Mouse (Mus musculus): ENCODE measurements around the gene Zfp64.

The Zfp64 gene

DNA sequence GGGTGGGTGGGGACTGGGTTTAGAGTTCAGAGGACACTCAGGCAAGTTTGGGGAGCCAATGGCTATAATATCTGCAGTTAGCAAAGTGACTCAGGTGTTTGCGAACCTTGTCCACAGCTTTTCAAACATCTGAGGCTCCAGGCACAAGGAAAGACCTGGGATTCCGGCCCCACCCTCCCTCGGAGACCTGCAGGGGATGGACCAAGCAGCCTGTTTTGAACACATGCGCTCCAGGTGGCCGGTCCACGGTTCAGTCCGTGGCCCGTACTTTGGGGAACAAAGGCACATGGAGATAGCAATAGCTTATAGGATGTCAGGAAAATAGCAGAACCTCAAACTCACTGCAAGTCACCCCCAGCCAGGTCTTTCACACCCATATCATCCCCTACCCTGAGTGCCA, 1.0 kb downstream of the Zfp64 start:
- DNase-seq (ENCODE audit: extremely low spot score, low read depth, low spot score): no peak

DNA sequence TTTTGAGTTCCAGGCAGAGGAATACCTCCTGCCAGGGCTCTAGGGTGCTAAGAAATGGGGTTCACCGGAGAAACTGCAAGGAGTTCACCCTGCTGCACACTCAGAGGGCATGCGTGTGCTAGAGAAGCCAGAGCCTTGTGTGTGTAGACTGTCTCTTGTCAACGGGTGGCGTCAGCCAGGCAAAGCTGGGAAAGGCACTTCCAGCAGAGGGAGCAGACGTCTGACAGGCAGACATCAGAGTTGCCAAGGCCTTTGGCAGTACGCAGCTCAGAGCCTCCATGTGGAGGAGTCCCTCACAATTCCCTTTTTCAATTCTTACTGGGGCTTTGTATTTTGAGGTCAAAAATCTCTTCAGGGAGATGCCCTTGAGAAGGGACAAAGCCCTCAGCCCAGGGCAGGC, 6.9 kb downstream of the Zfp64 start:
- no peak for DNase-seq (ENCODE audit: extremely low spot score, low read depth, low spot score)

DNA sequence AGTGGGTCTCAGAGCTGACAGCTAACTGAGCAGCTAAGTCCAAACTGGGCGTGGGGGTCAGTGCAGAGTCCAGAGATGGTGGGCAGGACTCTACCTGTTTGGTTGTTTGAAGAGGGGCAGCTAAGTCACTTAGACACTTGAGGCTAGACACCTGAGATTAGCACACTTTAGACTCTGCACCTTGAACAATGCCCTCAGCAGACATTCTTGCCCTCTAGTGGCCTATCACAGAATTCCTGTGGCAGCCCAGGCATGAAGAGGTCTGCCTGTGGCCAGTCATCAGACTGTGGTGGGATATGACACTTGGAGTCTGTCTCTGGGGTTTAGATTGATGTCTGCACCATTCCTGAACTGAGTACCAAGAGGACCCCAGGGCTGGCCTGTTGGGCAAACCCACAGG, 7.7 kb downstream of the Zfp64 start:
- no peak for DNase-seq (ENCODE audit: extremely low spot score, low read depth, low spot score)

DNA sequence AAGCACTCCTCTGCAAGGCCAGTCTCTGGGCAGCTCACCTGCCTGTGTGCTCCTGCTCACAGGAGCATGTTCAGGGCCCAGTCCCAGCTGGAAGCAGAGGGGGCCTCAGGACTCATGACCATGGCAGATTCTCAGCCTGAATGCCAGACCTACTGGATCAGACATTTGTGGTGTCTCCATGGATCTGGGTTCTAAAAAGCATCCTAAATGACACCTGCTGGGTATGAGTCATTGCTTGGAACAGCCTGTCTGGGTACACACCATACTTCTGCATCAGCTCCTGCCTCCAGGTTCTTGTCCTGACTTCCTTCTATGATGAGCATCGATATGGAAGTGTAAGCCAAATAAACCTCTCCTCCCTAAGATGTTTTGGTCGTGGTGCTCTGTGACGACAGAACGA, 11.4 kb downstream of the Zfp64 start:
- no peak for DNase-seq (ENCODE audit: extremely low spot score, low read depth, low spot score)

DNA sequence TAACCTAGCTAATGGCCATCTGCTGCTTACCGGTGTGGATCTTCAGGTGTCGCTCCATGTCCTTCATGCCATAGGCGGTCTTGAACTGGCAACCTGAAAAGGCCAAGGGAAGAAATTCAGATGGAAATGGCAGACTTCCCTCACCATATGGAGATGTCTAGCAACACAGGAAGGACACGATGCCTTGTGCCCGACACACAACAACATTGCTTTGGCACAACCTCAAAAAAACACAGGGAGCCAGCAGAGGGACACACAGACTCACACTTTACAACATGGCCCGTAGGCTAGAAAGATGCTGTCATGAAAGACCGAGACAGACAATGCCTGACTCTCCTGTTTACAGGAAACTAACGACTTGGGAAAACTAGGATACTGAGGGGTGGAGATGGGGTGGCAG, 15.4 kb downstream of the Zfp64 start:
- DNase-seq (ENCODE audit: extremely low spot score, low read depth, low spot score): no peak

DNA sequence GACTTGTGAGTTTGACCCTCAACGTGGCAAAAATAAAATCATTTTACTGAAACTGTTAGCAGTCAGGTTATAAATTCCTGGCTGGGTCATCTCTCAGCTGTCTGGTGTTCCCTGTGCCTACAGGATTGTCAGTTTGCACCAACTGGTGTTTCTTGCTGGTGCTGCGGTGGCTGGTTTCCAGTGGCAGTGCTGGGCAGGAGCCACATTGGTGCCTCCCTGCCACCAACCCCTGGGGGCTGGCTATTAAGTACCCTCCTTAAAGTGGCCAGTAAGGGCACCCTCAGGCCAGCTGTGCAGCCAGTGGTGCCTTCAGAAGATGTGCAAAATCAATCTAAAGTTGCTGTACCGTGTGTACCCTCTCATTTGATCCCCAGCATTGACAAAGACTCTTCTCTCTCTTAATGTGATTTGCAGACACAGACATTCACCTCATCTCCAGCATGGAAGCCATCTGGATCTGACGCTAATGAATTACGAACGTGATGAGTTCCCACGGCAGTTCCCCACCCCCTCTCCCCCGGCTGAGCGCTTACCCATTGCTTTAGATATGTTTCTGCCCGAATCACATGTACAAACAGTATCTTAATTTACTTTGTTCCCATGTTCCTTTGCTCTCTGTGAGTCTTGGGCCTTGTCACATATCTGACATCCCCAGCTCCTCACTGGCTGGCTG, 16.0 kb downstream of the Zfp64 start:
- DNase-seq (ENCODE audit: extremely low spot score, low read depth, low spot score): no peak

DNA sequence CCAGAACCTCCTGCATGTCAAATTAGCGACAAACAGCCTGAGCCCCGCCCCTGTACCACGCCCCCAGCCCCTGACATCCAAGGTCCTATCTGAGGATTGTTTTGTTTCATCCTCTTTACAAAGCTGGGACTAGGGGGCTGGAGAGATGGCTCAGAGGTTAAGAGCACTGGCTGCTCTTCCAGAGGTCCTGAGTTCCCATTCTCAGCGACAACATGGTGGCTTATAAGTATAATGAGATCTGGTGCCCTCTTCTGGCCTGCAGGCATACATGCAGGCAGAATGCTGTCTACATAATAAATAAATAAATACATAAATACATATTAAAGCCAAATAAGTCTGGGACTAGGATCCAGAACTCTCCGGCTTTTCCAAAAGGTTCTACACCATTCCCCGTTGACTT, 18.5 kb downstream of the Zfp64 start:
- DNase-seq (ENCODE audit: extremely low spot score, low read depth, low spot score): no peak

DNA sequence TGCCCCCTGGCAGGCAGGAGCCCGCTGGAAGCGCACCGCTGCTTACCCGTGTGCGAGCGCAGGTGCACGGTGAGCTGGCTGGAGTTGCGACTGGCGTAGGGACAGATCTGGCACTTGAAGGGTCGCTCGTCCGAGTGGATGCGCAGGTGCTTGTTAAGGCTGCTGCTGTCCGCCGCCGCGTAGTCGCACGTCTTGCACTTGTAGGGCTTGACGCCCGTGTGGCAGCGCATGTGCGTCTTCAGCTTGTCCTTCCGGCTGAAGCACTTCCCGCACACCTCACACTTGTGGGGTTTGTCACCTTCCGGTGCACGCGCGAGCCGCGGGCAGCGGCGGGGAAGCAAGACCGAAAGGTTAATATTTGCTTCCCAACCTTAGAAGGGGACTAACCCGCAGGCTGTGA, 20.2 kb downstream of the Zfp64 start:
- no peak for DNase-seq (ENCODE audit: extremely low spot score, low read depth, low spot score)

DNA sequence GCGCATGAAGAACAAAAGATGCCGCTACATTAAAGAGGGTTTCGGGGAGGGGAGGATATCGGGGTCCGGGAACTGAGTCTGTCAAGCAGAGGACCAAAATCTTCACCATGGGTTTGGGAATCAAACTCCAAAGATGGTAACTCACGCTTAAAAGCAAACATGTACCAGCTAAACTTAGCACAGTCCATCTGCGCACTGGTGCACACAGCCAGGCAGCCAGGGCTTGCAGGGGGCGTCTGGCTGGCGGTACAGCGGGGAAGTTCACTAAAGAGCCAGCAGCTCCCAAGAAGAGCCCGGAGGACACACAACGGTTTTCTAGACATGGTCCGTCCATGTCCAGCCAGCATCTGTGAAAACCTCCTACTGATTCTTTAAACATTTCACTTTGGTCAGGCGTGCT, 23.7 kb downstream of the Zfp64 start:
- DNase-seq (ENCODE audit: extremely low spot score, low read depth, low spot score): no peak

DNA sequence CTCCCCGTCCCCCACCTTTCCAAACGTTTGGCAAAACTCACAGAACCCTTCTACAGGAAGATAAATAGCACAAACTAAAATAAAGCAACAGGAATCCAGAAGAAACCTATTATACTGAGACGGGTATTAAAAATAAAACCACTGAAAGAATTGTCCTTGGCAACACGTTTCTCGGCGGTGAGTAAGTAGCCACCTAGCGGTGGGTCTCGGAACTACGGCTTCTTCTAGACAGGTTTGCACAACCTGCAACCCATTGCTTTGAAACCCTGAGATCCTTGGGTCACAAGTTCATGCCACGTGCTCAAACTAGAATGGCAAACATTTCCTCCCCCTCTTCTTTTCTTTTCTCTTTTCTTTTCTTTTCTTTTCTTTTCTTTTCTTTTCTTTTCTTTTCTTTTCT, 25.7 kb downstream of the Zfp64 start:
- no peak for DNase-seq (ENCODE audit: extremely low spot score, low read depth, low spot score)

DNA sequence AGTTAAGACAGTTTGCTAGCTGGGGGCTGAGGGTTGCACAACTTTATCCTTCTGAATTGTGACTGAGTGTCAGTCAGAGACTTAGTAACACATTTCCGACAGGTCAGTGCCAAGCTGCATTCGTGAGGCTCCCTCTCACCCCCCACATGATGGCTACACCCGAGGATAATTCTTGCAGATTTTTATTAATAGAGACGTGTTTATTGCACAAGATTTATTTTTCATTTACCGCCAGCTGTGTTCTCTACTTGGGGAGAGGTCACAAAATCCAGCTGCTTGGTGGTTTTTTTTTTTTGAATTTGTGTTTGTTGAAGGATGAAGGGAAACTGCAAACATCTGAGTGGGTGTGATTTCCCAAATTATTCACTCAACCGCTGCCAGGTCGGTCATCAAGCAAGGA, 28.0 kb downstream of the Zfp64 start:
- DNase-seq (ENCODE audit: extremely low spot score, low read depth, low spot score): no peak

DNA sequence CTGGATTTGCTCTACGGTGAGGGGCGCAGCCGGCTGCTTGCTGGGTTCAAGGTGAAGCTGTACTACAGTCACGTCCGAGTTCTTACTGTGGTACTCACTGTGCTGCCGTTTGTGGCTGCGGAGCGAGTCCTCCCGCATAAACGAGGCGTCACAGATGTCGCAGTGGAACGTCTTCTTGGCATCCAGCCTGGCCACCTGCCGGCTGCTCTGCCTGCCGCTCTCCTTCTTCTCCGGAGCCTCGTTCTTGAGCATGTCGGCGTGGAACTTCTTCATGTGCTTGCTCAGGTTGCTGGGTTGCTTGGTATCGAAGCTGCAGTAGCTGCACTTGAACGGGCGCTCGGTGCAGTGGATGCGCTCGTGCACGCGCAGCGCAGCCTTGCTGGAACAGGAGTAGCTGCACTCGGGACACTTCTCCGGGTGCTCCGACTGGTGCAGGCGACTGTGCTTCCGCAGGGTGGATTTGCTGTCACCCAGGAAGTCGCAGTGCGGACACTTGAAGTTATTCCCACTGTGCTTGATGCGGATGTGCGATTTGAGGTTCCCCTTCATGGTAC, 29.1 kb downstream of the Zfp64 start:
- DNase-seq (ENCODE audit: extremely low spot score, low read depth, low spot score): no peak

DNA sequence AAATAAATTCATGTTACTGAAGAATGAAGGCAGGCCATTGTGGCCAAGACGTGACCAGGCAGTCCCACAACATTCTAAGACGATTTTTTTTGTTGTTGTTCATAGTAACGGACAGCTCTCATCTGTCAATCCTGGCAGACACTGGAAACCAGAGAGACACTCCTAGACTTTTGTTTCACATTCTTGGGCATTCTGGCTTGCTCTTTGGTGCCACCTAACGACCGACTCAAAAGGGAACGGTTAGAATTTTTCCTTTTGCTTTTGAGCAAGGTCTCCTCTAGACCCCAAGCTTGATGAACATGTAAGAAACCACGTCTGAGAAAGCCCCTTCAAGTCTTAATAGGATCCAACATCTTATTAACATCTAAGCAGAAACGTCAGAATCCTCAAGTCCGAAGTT, 31.7 kb downstream of the Zfp64 start:
- DNase-seq (ENCODE audit: extremely low spot score, low read depth, low spot score): no peak

DNA sequence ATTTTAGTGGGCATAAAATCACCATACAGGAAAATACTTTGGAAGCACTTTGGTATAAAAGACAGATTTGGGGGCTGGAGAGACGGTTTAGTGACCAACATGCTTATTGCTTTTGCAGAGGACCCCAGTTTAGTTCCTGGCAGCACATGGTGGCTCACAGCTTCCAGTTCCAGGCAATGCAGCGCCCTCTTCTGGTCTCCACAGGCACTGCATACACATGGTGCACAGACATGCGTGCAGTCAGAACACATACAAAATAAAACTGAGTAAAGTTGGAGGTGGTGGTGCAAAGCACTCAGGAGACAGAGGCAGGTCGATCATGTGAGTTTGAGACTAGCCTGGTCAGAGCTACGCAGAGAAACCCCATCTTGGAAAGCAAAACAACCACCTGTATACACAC, 32.9 kb downstream of the Zfp64 start:
- DNase-seq (ENCODE audit: extremely low spot score, low read depth, low spot score): no peak

DNA sequence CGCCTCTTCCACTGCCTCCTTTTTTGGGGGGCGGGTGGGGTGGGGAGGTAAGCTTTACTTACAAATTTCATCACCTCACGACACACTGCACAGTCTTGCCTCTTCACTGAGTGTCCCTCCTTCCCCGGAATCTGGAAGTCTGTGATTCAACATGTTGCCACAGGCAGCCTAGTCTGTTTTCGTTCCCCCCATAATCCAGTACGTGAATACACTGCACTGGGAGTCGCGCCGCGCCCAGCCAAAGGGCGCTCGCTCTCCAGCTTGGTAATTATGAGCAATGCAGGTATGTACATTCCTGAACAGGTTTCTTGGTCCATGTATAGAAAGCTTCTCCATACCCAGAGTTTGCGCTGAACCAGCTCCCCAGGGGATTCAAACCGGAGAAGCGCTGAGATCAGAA, 35.4 kb downstream of the Zfp64 start:
- no peak for DNase-seq (ENCODE audit: extremely low spot score, low read depth, low spot score)

DNA sequence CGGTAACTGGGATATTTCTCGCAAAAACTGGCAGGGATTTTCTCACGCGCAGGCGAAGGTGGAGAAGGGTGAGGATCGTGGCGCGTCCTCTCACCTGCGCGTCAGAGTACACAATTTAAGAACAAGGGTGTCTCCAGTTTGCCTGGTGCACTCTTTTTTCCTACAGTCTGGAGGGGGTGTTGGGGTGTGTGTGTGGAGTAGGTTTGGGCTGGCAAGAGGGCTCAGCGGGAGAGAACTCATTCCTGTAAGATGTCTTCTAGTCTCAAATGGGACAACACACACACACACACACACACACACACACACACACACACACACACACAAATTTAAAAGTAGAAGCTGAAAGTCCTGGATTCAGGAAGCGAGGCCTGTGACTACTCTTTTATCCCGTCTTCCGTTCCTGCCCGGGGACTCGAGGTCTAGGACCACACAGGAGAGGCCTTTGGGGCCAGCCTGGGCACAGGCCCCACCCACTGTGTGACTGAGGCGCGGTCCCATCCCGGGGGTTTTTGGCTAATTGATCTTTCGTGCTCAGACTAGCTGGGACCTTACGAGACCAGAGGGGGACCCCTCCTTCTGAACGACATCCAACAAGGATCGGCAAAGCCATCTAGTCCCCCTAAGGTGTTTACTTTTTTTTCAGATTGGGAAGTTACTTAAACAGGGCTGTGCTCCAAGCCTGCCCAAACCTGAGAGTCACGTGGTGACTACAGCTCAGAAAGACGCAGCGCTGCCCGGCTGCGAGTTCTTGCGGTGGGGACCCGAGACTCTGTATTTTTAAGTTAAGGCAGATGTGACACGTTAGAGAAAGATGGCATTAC, 42.3 kb downstream of the Zfp64 start:
- DNase-seq (ENCODE audit: extremely low spot score, low read depth, low spot score): no peak

DNA sequence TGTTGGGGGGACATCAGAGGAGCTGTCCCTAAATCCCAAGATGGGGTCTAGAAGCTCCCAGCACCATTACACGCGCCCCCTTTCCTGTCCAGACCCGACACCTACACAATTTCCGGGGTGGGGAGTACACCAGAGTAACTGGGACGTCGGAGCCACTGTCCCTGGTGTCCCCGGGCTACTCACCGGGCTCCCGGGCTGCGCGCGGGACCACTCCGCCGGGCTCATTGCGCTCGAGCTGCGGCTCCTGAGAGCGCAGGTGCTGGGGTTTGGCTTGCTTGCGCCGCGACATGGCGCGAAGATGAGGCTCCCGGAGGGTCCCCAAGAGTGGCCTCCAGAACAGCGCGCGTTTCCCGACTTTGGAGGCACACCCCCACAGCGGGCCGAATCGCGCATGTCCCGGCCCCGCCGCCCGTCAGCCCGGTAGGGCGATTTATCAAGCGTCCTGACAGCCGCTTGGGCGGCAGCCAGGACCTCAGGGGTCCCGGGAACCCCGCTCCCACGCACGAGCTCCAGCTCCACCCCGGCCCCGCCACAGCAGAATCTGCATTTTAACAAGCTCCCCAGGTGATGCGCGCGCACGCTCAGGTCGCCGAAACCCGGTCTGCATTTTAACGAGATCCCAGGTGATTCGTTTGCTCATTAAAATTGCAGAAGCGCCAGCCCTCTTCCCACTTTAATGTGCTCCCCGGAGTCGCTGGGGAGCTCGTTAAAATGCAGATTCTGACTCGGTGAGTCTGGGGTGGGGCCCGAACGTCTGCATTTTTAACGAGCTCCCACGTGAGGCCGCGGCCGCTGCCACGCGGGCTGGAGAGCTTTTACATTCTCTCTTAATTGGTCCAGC, 43.1 kb downstream of the Zfp64 start:
- DNase-seq (ENCODE audit: extremely low spot score, low read depth, low spot score): no peak

DNA sequence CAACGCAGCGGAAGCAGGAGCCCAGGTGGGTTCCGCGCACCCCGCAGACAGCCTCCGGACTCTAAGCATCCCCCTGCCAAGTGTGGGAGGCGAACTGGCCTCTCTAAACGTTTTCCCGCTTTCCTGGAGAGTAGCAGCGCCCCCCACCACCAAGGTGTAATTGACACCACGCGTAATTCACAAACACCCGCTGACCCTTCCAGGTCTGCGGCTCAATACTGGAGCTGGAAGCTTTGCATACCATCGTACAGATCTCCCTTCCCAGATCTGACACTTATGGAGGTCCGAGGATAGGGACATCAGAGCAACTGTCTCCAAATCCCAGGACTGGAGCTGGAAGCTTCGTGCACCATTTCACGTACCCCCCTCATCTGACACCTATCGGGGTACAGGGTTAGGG, 43.9 kb downstream of the Zfp64 start:
- DNase-seq (ENCODE audit: extremely low spot score, low read depth, low spot score): no peak

DNA sequence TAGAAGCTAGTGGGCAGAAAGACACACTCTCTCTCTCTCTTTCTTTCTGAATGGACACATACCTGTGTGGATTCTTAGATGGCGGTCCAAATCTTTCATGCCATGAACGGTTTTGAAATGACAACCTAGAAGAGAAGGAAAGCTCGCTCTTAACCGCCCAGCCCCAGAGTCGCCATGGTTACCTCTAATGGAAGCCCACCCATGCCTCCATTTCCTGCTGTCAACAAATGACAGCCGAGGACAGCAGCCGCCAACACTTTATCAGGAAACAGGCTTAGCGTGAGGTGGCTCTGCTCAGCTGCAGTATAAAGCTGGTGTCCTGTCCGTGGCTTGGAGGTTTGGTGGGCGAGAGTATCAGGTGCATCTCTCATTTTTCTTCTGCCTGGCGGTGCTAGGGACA, 49.4 kb downstream of the Zfp64 start:
- no peak for DNase-seq (ENCODE audit: extremely low spot score, low read depth, low spot score)

DNA sequence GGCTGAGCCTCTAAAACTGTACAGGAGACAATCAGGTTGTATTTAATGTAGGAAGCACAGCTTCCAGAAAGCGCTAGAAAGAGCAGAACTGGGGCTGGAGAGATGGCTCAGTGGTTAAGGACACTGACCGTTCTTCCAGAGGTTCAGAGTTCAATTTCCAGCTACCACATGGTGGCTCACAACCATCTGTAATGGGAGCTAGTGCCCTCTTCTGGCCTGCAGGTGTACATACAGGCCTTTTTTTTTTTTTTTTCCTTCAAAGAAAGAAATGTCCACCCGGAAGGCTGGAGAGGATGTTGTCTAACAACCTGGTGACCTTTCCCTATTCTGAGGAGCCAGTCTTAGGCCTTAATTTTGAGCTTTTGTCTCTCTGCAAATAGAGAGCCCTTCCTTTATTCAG, 50.5 kb downstream of the Zfp64 start:
- DNase-seq (ENCODE audit: extremely low spot score, low read depth, low spot score): no peak

DNA sequence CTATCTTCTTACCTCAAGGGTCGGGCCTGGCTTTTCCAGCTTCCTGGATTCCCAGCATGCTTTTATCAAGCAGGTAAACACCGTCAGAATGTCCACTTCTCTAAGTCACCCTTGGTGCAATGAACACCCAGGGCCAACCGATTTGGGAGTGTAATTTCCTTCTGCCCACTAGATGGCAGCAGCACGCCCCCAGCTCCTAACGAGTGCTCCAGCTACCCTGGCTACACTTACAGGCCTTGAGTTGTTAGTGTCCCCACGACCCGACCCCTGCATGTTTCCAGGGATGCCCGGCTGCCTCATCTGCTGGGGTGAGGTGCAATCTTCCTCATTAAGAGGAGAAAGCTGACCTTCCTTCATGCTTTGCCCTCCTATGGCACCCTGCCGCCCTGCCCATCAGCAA, 51.2 kb downstream of the Zfp64 start:
- no peak for DNase-seq (ENCODE audit: extremely low spot score, low read depth, low spot score)

DNA sequence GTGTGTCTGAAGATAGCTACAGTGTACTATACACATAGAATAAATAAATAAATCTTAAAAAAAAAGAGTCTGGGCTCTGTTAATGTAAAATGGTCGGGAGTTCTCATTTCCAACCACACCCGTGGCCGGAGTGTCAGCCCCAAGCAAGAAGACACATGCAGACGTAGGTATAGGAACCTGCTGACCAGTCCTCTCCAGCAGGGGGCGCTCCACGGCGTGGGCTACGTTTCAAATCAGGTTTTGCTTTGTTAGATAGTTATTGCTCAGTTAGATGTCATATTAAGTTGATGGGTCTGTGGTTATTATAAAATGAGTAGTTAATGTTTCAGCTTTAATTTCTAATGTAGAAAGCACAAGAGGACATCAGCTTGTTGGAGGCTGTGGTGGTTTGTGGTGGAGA, 52.8 kb downstream of the Zfp64 start:
- no peak for DNase-seq (ENCODE audit: extremely low spot score, low read depth, low spot score)
